Mouse (Mus musculus) MEL-GATA-1-ER (cell line): ENCODE measurements around the gene Syngap1.
A peak's percentile ranks its signal among the peaks of the same experiment; 100 is the strongest.
"Not testable (repeated sequence)": the region's sequence is repeated elsewhere in the genome, so short reads cannot be mapped to it uniquely, and the experiment has no call there.

Source experiments
- DNase-seq: peaks from one replicate; pipeline ENCODE4 v3.0.0-alpha.2; 2012; ENCODE audit warnings: low read depth; ENCODE audit errors: extremely low read depth

Gene Syngap1

GRCm38 (mm10) chr17:26953726-26954125, 12.7 kb downstream of the Syngap1 start:
- no peak for DNase-seq

GRCm38 (mm10) chr17:26956309-26956708, 15.3 kb downstream of the Syngap1 start:
- no peak for DNase-seq

- DNase-seq: peak; percentile 88
Measured at GRCm38 (mm10) chr17:26956895-26957294, 15.8 kb downstream of the Syngap1 start.

GRCm38 (mm10) chr17:26957872-26958271, 16.8 kb downstream of the Syngap1 start:
- DNase-seq: no peak

- DNase-seq: no peak
Measured at GRCm38 (mm10) chr17:26958880-26959279, 17.8 kb downstream of the Syngap1 start.

- no peak for DNase-seq
Measured at GRCm38 (mm10) chr17:26959815-26960214, 18.8 kb downstream of the Syngap1 start.

GRCm38 (mm10) chr17:26961572-26962240, 20.7 kb downstream of the Syngap1 start:
- no peak for DNase-seq

GRCm38 (mm10) chr17:26966993-26967392, 25.9 kb downstream of the Syngap1 start:
- no peak for DNase-seq

GRCm38 (mm10) chr17:26967477-26967876, 26.4 kb downstream of the Syngap1 start:
- no peak for DNase-seq

- DNase-seq: no peak
Measured at GRCm38 (mm10) chr17:26968200-26968611, 27.2 kb downstream of the Syngap1 start.

- no peak for DNase-seq
Measured at GRCm38 (mm10) chr17:26969257-26969656, 28.2 kb downstream of the Syngap1 start.

GRCm38 (mm10) chr17:26970221-26970620, 29.2 kb downstream of the Syngap1 start:
- DNase-seq: no peak

GRCm38 (mm10) chr17:26971247-26971905, 30.3 kb downstream of the Syngap1 start:
- DNase-seq: no peak

- DNase-seq: no peak
Measured at GRCm38 (mm10) chr17:26972107-26972506, 31.1 kb downstream of the Syngap1 start.

- DNase-seq: peak; percentile 89
Measured at GRCm38 (mm10) chr17:26972703-26973574, 31.9 kb downstream of the Syngap1 start, which contains the start of gene Zbtb9. Zbtb9 (plus strand) TSS chr17:26973167.

GRCm38 (mm10) chr17:26974547-26974946, 33.5 kb downstream of the Syngap1 start:
- no peak for DNase-seq

- no peak for DNase-seq
Measured at GRCm38 (mm10) chr17:26975415-26975814, 34.4 kb downstream of the Syngap1 start.

- not testable (repeated sequence) for DNase-seq
Measured at GRCm38 (mm10) chr17:26977354-26977753, 36.3 kb downstream of the Syngap1 start.

GRCm38 (mm10) chr17:26979426-26979825, 38.4 kb downstream of the Syngap1 start:
- no peak for DNase-seq

- DNase-seq: peak; percentile 53
Measured at GRCm38 (mm10) chr17:26981050-26981449, 40.0 kb downstream of the Syngap1 start.

GRCm38 (mm10) chr17:26983382-26983781, 42.3 kb downstream of the Syngap1 start:
- DNase-seq: no peak
